Mouse (Mus musculus) liver, embryonic 14.5 days (tissue): ENCODE measurements around the gene Cdc37l1. TPM values are rescaled to one million over a fixed set of nuclear protein-coding genes. Genes with fewer than 3 reads are reported as not detected.

Source experiments
- ATAC-seq: fragments of 200-750 bp; cut with Nextera tagmentation; 2 replicates; pipeline ENCODE4 v1.8.0; 2017; ENCODE audit warnings: moderate number of reproducible peaks, mild to moderate bottlenecking, moderate library complexity; ENCODE audit not compliant: insufficient read depth
- DNase-seq, 3 experiments: peaks; one replicate each; pipeline ENCODE4 v3.0.0-alpha.2; 2012 to 2013; ENCODE audit warnings: low read depth in 3 of 3, low spot score in 3 of 3
- H3K27ac ChIP-seq: fragments of 300-500 bp; sonication (generic); 2 replicates; pipeline ENCODE4 v1.5.1; 2014; ENCODE audit warnings: moderate library complexity, mild to moderate bottlenecking, control low read depth, inconsistent platforms
- H3K27me3 ChIP-seq: fragments of 300-500 bp; sonication (generic); 2 replicates; pipeline ENCODE4 v1.6.1; 2014; ENCODE audit warnings: mild to moderate bottlenecking, low read length, moderate library complexity; ENCODE audit not compliant: control insufficient read depth, insufficient read depth
- H3K36me3 ChIP-seq: fragments of 300-500 bp; sonication (generic); replicated peaks from 2 replicates; pipeline ENCODE4 v1.6.1; 2014; ENCODE audit warnings: low read depth; ENCODE audit not compliant: control insufficient read depth, insufficient read depth
- H3K4me1 ChIP-seq, 2 experiments: fragments of 200-500 bp in 1 of 2; fragments of 300-500 bp in 1 of 2; sonication (generic) in 1 of 2; replicated peaks; 2 replicates each; pipeline ENCODE4 v1.6.1; 2012 to 2014; ENCODE audit warnings: antibody characterized with exemption in 1 of 2, inconsistent platforms in 1 of 2, low read length in 1 of 2; ENCODE audit not compliant: control insufficient read depth in 2 of 2, insufficient read depth in 2 of 2
- H3K4me2 ChIP-seq: fragments of 300-500 bp; sonication (generic); 2 replicates; pipeline ENCODE4 v1.6.1; 2014; ENCODE audit warnings: low read depth, mild to moderate bottlenecking, control low read depth, moderate library complexity
- H3K4me3 ChIP-seq, 2 experiments: fragments of 200-500 bp in 1 of 2; fragments of 300-500 bp in 1 of 2; sonication (generic) in 1 of 2; 2 replicates each; pipeline ENCODE4 v1.5.1; 2012 to 2014; ENCODE audit warnings: low read depth in 2 of 2, low read length in 2 of 2, mild to moderate bottlenecking in 2 of 2, control low read depth in 1 of 2, inconsistent platforms in 1 of 2, moderate library complexity in 1 of 2; ENCODE audit not compliant: insufficient read depth in 1 of 2
- H3K9ac ChIP-seq: fragments of 300-500 bp; sonication (generic); replicated peaks from 2 replicates; pipeline ENCODE4 v1.6.1; 2014; ENCODE audit warnings: mild to moderate bottlenecking, control low read depth, moderate library complexity
- H3K9me3 ChIP-seq: fragments of 300-500 bp; sonication (generic); 2 replicates; pipeline ENCODE4 v1.6.1; 2016; ENCODE audit warnings: low read length, mixed read lengths; ENCODE audit not compliant: control insufficient read depth
- CTCF ChIP-seq: IDR thresholded peaks from 2 replicates; pipeline ENCODE4 v1.5.1; 2016; ENCODE audit warnings: antibody characterized with exemption, low read depth, control low read depth
- EP300 ChIP-seq: IDR thresholded peaks from 2 replicates; pipeline ENCODE4 v1.6.1; 2016; ENCODE audit warnings: antibody characterized with exemption, low read depth
- WGBS: fragments of 180-500 bp; shearing (Covaris S2); extraction: QIAGEN DNeasy Blood & Tissue Kit; methylation state at CpG from one replicate; pipeline ENCODE4 v1.1.7; 2014; ENCODE audit not compliant: insufficient replicate concordance; 5-methylcytosine and 5-hydroxymethylcytosine counted together
- polyA plus RNA-seq, 2 experiments: library from polyadenylated mRNA; depleted of rRNA in 1 of 2; stranded (reverse) in 1 of 2; unstranded in 1 of 2; fragments of >200 nt; fragmentation: Nextera tagmentation in 1 of 2; extraction: Ambion mirVana in 1 of 2; gene quantifications; 2 replicates each; pipeline versions ENCODE4 v1.2.1 to v1.2.3; 2012 to 2014

The Cdc37l1 gene
- polyA plus RNA-seq, 2 experiments = 8.3 to 8.7 TPM

DNA sequence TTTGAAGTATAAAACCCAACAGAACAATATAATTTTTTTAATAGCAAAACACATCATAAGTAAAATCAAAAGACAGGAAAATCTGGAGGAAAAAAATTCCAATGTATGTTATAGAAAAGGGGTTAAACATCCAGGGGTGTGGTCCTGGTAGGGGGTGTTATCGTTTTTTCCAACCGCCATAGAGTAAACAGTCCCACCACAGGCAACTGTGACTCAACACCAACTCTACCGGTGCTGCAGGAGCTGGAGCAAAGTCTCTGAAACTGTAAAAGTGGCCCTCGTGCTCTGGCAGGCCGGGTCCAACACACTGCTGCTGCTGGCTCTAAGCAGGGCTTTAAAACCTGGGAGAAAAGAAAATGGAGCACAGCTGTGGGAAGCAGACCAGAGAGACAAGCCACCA is 68.6 kb downstream of the Cdc37l1 start:
- Histone ChIP-seq H3K4me1 (peaks cover 7 to 8% of the 10 kb centered on the region in 2 experiments), H3K27me3 (no peaks in the 10 kb centered on the region), H3K4me2 (no peak overlapping the region), H3K36me3 (no peaks in the 10 kb centered on the region), H3K27ac (no peak overlapping the region), H3K4me3 (no peak overlapping the region), H3K9me3 (no peaks in the 10 kb centered on the region), H3K9ac (no peak overlapping the region)
- no peak for DNase-seq
- no peak for ATAC-seq
- TF ChIP-seq EP300 = no peak
- no peak for TF ChIP-seq CTCF
- WGBS = 39% methylated on average over 5 of the region's 5 CpGs

DNA sequence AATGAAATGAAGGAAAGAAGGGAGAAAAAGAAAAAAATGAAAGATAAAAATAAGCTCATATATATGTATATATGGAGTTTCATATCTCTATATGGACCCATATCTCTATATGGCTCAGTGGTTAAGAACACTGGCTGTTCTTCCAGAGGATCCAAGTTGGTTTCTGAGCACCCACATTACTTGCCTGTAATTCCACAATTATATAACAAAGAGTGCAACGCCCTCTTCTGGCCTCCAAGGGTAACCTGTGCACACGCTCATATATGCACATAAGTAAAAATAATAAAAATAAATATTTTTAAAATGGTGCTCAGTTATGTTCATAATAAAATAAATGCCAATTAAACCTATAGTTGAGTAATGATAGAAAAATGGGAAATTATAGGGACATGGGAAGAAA is 69.5 kb downstream of the Cdc37l1 start:
- Histone ChIP-seq H3K9ac (no peak overlapping the region), H3K36me3 (no peaks in the 10 kb centered on the region), H3K4me2 (no peak overlapping the region), H3K9me3 (no peaks in the 10 kb centered on the region), H3K27me3 (no peaks in the 10 kb centered on the region), H3K4me3 (no peak overlapping the region), H3K4me1 (peaks cover 7 to 11% of the 10 kb centered on the region in 2 experiments), H3K27ac (no peak overlapping the region)
- TF ChIP-seq CTCF (peak; percentile 27; the same call in 1 of the 2 replicates), EP300 (no peak)
- no peak for ATAC-seq
- WGBS = 67% methylated on average over 2 of the region's 2 CpGs
- no peak for DNase-seq

DNA sequence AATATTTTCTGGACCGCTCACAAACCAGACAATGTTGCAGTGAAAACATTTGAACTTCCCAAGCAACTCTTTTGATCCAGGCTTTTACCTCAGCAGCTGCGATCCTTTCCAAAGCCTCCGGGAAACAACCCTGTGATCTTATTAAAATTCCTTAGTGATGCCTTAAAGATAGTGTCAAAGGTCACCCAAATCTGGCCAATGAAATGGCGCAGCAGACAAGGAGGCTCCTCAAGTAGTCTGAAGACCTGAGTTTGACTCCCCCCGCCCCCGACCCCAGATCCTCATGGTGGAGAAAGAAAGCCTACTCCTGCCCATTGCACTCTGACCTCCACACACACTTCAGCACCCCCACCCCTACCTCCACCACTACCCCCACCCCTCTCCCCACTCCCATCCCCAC is 70.1 kb downstream of the Cdc37l1 start:
- no peak for DNase-seq
- no peak overlapping the region for H3K27ac ChIP-seq
- peaks cover 12 to 16% of the 10 kb centered on the region in 2 experiments for H3K4me1 ChIP-seq
- no peak overlapping the region for H3K4me2 ChIP-seq
- no peaks in the 10 kb centered on the region for H3K36me3 ChIP-seq
- no peaks in the 10 kb centered on the region for H3K27me3 ChIP-seq
- TF ChIP-seq CTCF (no peak), EP300 (no peak)
- H3K9me3 ChIP-seq = no peaks in the 10 kb centered on the region
- WGBS = 82% methylated on average over 6 of the region's 6 CpGs
- H3K9ac ChIP-seq = no peak overlapping the region
- no peak overlapping the region for H3K4me3 ChIP-seq
- ATAC-seq = no peak

DNA sequence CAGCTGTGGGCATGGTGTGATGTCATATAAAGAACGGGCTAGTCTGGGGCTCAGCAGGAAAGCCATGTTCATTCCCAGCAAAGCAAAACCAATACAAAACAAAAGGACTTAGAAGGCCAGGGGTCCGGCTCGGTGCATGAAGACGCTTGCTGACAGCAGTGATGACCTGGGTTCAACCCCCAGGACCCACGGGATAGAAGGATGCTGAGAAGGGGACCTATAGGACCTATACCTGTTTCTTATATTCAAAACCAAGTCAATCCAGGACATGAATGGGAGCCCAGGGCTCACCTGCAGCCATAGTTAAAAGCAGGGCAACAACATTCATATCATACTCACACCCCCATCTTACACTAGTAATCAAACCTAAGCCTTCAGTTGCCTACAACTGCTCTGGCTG is 72.9 kb downstream of the Cdc37l1 start:
- ATAC-seq = no peak
- Histone ChIP-seq H3K27me3 (no peaks in the 10 kb centered on the region), H3K4me1 (peaks cover 28 to 33% of the 10 kb centered on the region in 2 experiments), H3K36me3 (no peaks in the 10 kb centered on the region), H3K27ac (peak overlapping the region; percentile 96), H3K4me2 (peak overlapping the region; percentile 78; the same call in 1 of the 2 replicates), H3K9me3 (no peaks in the 10 kb centered on the region), H3K9ac (no peak overlapping the region), H3K4me3 (no peak overlapping the region)
- no peak for TF ChIP-seq CTCF
- no peak for TF ChIP-seq EP300
- WGBS = 74% methylated on average over 5 of the region's 5 CpGs
- DNase-seq = no peak

DNA sequence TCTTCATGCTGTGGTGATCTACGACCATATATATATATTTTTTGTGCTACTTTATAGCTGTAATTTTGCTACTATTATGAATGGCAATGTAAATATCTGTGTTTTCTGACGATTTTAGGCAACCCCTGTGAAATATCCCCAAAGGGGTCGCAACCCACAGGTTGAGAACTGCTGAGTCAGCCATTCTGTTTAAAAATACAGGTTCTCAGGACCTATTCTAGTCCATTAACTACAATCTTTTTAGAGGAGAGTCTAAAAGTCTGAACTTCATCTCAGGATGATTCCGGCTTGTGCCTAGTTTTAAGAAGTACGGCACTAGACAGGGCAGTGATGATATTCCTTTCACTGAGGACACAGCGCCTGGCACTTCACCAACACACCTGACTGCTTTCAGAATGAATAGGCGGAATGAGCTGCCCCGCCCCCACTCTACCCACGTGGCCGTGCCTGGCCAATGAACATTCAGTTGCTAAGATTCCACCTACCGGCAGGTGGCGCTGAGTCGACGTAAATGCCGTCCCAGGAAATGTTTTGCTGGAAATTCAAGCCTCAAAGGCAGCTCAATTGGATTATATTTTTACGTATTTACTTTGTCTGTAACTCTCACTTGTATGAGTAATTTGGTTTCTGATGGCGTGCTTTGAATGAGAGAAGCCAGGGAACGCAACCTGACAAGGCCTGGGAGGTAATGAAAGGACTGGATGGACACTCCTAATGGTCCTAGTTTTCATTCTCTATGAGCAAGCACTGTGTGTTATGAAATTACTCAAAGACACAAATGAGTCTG is 73.6 kb downstream of the Cdc37l1 start:
- Histone ChIP-seq H3K27me3 (no peaks in the 10 kb centered on the region), H3K36me3 (no peaks in the 10 kb centered on the region), H3K4me1 (peaks cover 28 to 36% of the 10 kb centered on the region in 2 experiments), H3K9ac (peak overlapping the region; percentile 85), H3K27ac (peak overlapping the region; percentile 96), H3K4me3 (peak overlapping the region; percentile 51 to 53), H3K9me3 (no peaks in the 10 kb centered on the region), H3K4me2 (peak overlapping the region; percentile 78)
- ATAC-seq = peak; percentile 49
- 7% methylated on average over 18 of the region's 18 CpGs for WGBS
- peak; percentile 99 for TF ChIP-seq CTCF
- peak; percentile 50; the same call in 1 of the 2 replicates for TF ChIP-seq EP300
- peak; percentile 86 to 92 (median 88) for DNase-seq
